Mouse (Mus musculus) spleen, adult 2 months (tissue): ENCODE measurements around the gene Dlx6. TPM values are rescaled to one million over a fixed set of nuclear protein-coding genes. Genes with fewer than 3 reads are reported as not detected.
A peak's percentile ranks its signal among the peaks of the same experiment; 100 is the strongest.

ENCODE experiments used
- DNase-seq, 2 experiments: peaks; one replicate each; pipeline versions ENCODE4 v3.0.0 to v3.0.0-alpha.2; 2012 to 2021; ENCODE audit warnings: low spot score in 2 of 2, low read depth in 1 of 2
- H3K27ac ChIP-seq: fragments of 200-500 bp; 2 replicates; pipeline ENCODE4 v1.5.1; 2012; ENCODE audit warnings: low read length, inconsistent platforms; ENCODE audit not compliant: insufficient read depth
- H3K27me3 ChIP-seq: fragments of 200-500 bp; 2 replicates; pipeline ENCODE4 v1.6.1; 2012; ENCODE audit warnings: mild to moderate bottlenecking, moderate library complexity, low read length, inconsistent platforms; ENCODE audit not compliant: control insufficient read depth, insufficient read depth
- H3K36me3 ChIP-seq: fragments of 200-500 bp; 2 replicates; pipeline ENCODE4 v1.6.1; 2012; ENCODE audit warnings: mild to moderate bottlenecking, low read length, inconsistent platforms; ENCODE audit not compliant: control insufficient read depth, insufficient read depth
- H3K4me1 ChIP-seq: fragments of 200-500 bp; 2 replicates; pipeline ENCODE4 v1.6.1; 2011; ENCODE audit warnings: inconsistent platforms; ENCODE audit not compliant: control insufficient read depth, insufficient read depth, insufficient read length
- H3K4me3 ChIP-seq: fragments of 200-500 bp; 2 replicates; pipeline ENCODE4 v1.5.1; 2011; ENCODE audit warnings: mild to moderate bottlenecking, inconsistent platforms; ENCODE audit not compliant: insufficient read depth, insufficient read length; ENCODE audit errors: extremely low read depth
- CTCF ChIP-seq: fragments of 200-500 bp; IDR thresholded peaks from 2 replicates; pipeline ENCODE4 v1.5.1; 2011; ENCODE audit warnings: mild to moderate bottlenecking, inconsistent platforms; ENCODE audit not compliant: insufficient read depth, insufficient read length, insufficient replicate concordance; ENCODE audit errors: extremely low read depth
- POLR2A ChIP-seq: fragments of 200-500 bp; IDR thresholded peaks from 2 replicates; pipeline ENCODE4 v1.6.1; 2011; ENCODE audit warnings: low read depth, low read length, inconsistent platforms
- WGBS: fragments of 180-500 bp; shearing (Covaris S2); methylation state at CpG from one replicate; pipeline ENCODE4 v1.1.7; 2018; 5-methylcytosine and 5-hydroxymethylcytosine counted together
- polyA plus RNA-seq: library from polyadenylated mRNA; depleted of rRNA; stranded (reverse); fragments of >200 nt; gene quantifications from 2 replicates; pipeline ENCODE4 v1.2.3, GENCODE M21; 2012; rRNA removed

Gene Dlx6
- not detected in 2 replicates for polyA plus RNA-seq

DNA sequence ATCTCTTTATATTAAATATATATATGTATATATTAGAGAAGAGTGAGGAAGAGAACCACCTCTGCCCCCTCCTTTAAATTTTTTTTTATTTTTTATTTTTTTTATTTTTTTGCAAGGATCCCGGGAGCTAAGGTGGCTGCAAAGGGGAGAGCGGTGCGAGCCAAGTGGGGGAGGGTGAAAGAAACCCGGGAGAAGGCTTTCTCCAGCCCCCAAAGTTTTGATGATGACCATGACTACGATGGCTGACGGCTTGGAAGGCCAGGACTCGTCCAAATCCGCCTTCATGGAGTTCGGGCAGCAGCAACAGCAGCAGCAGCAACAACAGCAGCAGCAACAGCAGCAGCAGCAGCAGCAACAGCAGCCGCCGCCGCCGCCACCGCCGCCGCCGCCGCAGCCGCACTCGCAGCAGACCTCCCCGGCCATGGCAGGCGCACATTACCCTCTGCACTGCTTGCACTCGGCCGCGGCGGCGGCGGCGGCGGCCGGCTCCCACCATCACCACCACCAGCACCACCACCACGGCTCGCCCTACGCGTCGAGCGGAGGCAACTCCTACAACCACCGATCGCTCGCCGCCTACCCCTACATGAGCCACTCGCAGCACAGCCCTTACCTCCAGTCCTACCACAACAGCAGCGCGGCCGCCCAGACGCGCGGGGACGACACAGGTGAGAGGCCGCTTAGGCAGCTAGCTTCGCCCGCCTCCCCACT lies at the start of gene Dlx6:
Dlx6 (plus strand) TSS at position 175 of the 711 bp plus-strand sequence.
- no peak within 1 kb of the TSS for H3K27ac ChIP-seq
- WGBS = 2% methylated on average over 36 of the region's 52 CpGs
- H3K4me1 ChIP-seq = no peaks in the 10 kb centered on the region; the same call in 1 of the 2 replicates
- no peak for DNase-seq
- peak within 1 kb of the TSS; percentile 4; the same call in 1 of the 2 replicates for H3K4me3 ChIP-seq
- TF ChIP-seq POLR2A = no peak
- H3K36me3 ChIP-seq = no peaks in the 10 kb centered on the region
- H3K27me3 ChIP-seq = peaks cover 32% of the 10 kb centered on the region

DNA sequence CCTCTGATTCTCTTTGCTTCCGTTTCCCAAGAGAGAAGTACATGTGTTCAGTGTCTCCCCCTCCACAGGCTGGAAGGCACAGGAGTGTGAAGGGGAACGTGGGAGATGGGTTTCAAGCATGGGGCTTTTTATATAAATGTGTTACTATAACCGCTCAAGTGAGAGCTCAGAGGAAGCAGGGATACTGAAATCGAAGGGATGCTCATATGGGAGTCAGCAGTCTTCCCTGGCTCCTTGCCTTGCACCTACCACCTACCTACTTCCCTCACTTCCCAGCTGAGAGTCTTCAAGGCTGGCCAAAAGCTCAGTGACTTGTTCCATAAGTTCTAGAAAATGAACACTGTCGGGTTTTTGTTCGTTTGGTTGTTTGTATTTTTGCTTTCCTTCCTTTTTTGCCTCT lies 46.3 kb upstream of the Dlx6 start:
- H3K27ac ChIP-seq = no peak overlapping the region
- 79% methylated on average over 6 of the region's 6 CpGs for WGBS
- no peaks in the 10 kb centered on the region for H3K36me3 ChIP-seq
- no peak for DNase-seq
- H3K27me3 ChIP-seq = no peaks in the 10 kb centered on the region
- H3K4me1 ChIP-seq = no peaks in the 10 kb centered on the region
- TF ChIP-seq POLR2A (no peak), CTCF (no peak)
- no peak overlapping the region for H3K4me3 ChIP-seq

DNA sequence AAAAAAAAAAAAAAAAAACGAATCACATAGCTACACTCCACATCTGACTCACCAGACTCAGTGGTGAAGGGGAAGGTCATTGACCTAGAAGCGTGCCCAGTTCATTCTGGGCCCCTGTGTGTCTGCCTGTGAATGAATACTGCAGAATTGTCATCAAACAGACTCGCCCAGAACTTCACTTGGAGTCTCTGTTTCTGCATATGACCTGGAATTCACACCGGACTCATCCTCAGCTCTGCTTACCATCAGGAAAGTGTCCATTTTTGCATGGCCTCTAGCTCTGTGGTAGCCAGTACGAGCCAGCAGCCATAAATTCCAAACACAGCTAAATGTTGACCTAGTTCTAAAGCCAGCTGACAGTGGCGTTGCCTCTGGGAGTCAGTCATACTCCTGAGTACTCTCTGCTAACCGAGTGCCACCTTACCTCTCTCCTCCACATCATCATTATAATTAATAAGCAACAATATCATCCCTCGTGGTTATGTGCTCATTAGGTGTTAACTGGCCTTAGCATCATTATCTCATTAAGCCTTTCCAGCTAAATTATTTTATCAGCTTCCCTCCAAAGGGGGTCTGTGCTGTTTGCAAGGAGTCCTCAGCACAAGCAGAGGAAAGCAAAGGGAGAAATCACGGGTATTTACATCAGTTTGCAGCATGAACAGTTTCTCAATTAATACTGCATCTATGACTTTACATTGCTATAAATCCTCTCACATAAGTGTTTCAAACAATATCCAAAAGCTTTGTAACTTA lies 44.9 kb upstream of the Dlx6 start:
- 53% methylated on average over 9 of the region's 9 CpGs for WGBS
- no peaks in the 10 kb centered on the region for H3K36me3 ChIP-seq
- no peaks in the 10 kb centered on the region for H3K27me3 ChIP-seq
- DNase-seq = no peak
- no peaks in the 10 kb centered on the region for H3K4me1 ChIP-seq
- no peak overlapping the region for H3K4me3 ChIP-seq
- no peak overlapping the region for H3K27ac ChIP-seq
- TF ChIP-seq CTCF (no peak), POLR2A (no peak)

DNA sequence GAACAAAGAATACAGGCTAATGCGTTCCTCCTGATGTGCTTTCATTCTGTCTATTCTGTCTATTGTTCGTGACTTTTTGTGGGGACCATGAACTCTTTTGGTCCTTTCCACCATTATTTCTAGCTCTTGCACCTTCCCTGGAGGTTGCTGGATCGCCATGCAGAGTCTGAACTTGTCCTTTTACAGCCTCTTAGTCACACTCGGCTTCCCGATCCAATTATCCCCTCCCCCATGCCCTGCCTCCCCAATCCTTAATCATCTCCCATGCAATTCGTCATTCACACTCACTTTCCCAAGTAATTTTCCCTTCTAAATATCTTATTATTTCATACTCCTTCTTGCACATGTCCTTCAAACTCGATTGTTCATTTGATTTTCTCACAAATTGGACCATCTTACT lies 44.0 kb upstream of the Dlx6 start:
- Histone ChIP-seq H3K27me3 (no peaks in the 10 kb centered on the region), H3K4me3 (no peak overlapping the region), H3K4me1 (no peaks in the 10 kb centered on the region), H3K27ac (no peak overlapping the region), H3K36me3 (no peaks in the 10 kb centered on the region)
- no peak for TF ChIP-seq CTCF
- TF ChIP-seq POLR2A = no peak
- no peak for DNase-seq
- 43% methylated on average over 7 of the region's 7 CpGs for WGBS

DNA sequence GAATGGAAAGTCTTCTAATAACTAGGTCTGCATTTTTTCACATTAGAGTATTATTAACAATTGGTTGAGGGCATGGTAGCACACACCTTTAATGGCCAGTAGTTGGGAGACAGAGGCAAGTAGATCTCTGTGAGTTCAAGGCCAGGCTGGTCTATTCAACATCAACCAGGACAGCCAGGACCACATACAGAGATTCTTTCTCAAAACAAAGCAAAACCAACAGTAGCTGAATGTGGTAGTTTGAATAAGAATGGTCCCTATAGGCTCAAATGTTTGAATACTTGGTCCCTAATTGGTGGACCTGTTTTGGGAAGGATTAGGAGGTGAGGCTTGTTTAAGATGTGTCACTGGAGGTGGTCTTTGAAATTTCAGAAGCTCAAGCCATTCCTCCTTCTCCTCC lies 37.8 kb upstream of the Dlx6 start:
- Histone ChIP-seq H3K4me1 (no peaks in the 10 kb centered on the region), H3K27ac (no peak overlapping the region), H3K36me3 (no peaks in the 10 kb centered on the region), H3K4me3 (no peak overlapping the region), H3K27me3 (no peaks in the 10 kb centered on the region)
- DNase-seq = no peak
- TF ChIP-seq POLR2A (no peak), CTCF (no peak)

DNA sequence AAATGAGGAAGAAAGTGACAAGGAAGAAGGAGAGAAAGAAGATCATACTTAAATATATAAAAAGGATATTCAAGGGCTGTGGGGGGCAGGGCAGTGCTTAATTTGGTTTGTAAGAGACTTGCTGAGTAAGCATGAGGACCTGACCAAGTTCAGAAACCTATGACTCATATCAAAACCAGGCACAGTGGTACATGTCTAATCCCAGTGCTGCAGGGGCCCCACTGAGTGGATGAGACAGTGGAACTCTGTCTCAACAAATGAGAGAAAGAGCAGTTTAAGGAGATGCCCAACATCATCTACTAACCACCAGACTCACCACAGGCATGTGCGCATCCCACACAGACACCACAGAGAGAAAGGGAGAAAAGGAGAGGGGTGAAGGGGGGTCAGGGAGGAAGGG lies 36.3 kb upstream of the Dlx6 start:
- H3K27ac ChIP-seq = no peak overlapping the region
- 93% methylated on average over 1 of the region's 1 CpGs for WGBS
- no peak overlapping the region for H3K4me3 ChIP-seq
- no peaks in the 10 kb centered on the region for H3K36me3 ChIP-seq
- no peaks in the 10 kb centered on the region for H3K4me1 ChIP-seq
- no peak for DNase-seq
- TF ChIP-seq CTCF = no peak
- TF ChIP-seq POLR2A = no peak
- H3K27me3 ChIP-seq = no peaks in the 10 kb centered on the region

DNA sequence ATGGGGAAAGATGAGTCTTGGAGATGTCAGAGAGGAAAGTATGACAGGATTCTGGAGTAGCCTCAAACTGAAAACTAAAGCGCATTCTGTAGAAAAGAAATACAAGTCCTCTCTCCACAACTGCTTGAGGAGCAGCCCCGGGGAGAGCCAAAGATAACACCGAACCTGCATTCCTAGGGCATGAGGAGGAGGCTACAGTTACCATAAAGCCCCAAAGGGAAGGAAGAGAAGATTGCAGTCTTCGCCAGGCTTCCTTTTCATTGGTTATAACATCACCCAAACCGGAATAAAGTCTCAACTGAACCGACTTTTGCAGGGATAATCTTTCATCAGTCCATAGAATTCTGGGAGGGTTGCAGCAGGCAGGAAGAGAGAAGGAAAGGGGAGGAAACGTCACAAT lies 32.7 kb upstream of the Dlx6 start:
- DNase-seq = no peak
- Histone ChIP-seq H3K27me3 (no peaks in the 10 kb centered on the region), H3K4me1 (no peaks in the 10 kb centered on the region), H3K36me3 (no peaks in the 10 kb centered on the region), H3K27ac (no peak overlapping the region), H3K4me3 (no peak overlapping the region)
- TF ChIP-seq POLR2A = no peak
- no peak for TF ChIP-seq CTCF
- 54% methylated on average over 7 of the region's 7 CpGs for WGBS
